Mouse (Mus musculus) macrophage (primary cell): Measurements from ENCODE around the gene Mknk2. TPM values are rescaled to one million over a fixed set of nuclear protein-coding genes. Genes with fewer than 3 reads are reported as not detected.

Source experiments
- H3K27ac ChIP-seq: fragments of 350-480 bp; formaldehyde crosslinking; 2 replicates; pipeline ENCODE4 v1.9.0; 2021
- H3K36me3 ChIP-seq: fragments of 350-480 bp; formaldehyde crosslinking; 2 replicates; pipeline ENCODE4 v1.9.0; 2021; ENCODE audit errors: inconsistent target
- H3K4me3 ChIP-seq: fragments of 350-480 bp; formaldehyde crosslinking; 2 replicates; pipeline ENCODE4 v1.9.0; 2021; ENCODE audit errors: inconsistent target
- H3K79me2 ChIP-seq: fragments of 350-480 bp; formaldehyde crosslinking; 2 replicates; pipeline ENCODE4 v1.9.0; 2021; ENCODE audit errors: inconsistent target
- WGBS: methylation state at CpG from one replicate; pipeline ENCODE4 v1.1.7; 2026; ENCODE audit warnings: inconsistent platforms; ENCODE audit not compliant: missing documents; 5-methylcytosine and 5-hydroxymethylcytosine counted together
- polyA plus RNA-seq: library from polyadenylated mRNA; stranded (reverse); fragments of 250-400 nt; gene quantifications from 3 replicates; pipeline ENCODE4 v1.2.4, GENCODE M21; 2018; ENCODE audit warnings: inconsistent platforms

Gene Mknk2
- polyA plus RNA-seq, 1 experiment from 2014 or later, result 82.8 TPM

GRCm38 (mm10) chr10:80696502-80697392, 18.8 kb upstream of the Mknk2 start:
- no peak overlapping the region for H3K4me3 ChIP-seq
- H3K27ac ChIP-seq, result peak overlapping the region; percentile 98
- 23% methylated on average over 8 of the region's 12 CpGs for WGBS
- H3K79me2 ChIP-seq, result peaks cover 74% of the 10 kb centered on the region
- no peaks in the 10 kb centered on the region for H3K36me3 ChIP-seq

- Histone ChIP-seq H3K4me3 (no peak overlapping the region), H3K36me3 (peaks cover under 1% of the 10 kb centered on the region; the same call in 1 of the 2 replicates), H3K27ac (peak overlapping the region; percentile 98), H3K79me2 (peaks cover 75% of the 10 kb centered on the region)
- WGBS, result 6% methylated on average over 10 of the region's 10 CpGs
Observed at GRCm38 (mm10) chr10:80695801-80696501, 18.0 kb upstream of the Mknk2 start.

- peaks cover 8% of the 10 kb centered on the region; the same call in 1 of the 2 replicates for H3K36me3 ChIP-seq
- 0% methylated on average over 2 of the region's 2 CpGs for WGBS
- peaks cover 75% of the 10 kb centered on the region for H3K79me2 ChIP-seq
- peak overlapping the region; percentile 98 for H3K27ac ChIP-seq
- no peak overlapping the region for H3K4me3 ChIP-seq
Observed at GRCm38 (mm10) chr10:80695186-80695585, 17.3 kb upstream of the Mknk2 start.

GRCm38 (mm10) chr10:80694159-80694938, 16.4 kb upstream of the Mknk2 start:
- WGBS, result 79% methylated on average over 12 of the region's 13 CpGs
- Histone ChIP-seq H3K4me3 (no peak overlapping the region), H3K79me2 (peaks cover 75% of the 10 kb centered on the region), H3K36me3 (peaks cover 16% of the 10 kb centered on the region), H3K27ac (peak overlapping the region; percentile 98)

- Histone ChIP-seq H3K36me3 (peaks cover 24% of the 10 kb centered on the region), H3K4me3 (no peak overlapping the region), H3K27ac (peak overlapping the region; percentile 98), H3K79me2 (peaks cover 71% of the 10 kb centered on the region)
- WGBS, result 52% methylated on average over 12 of the region's 12 CpGs
Observed at GRCm38 (mm10) chr10:80693401-80694045, 15.6 kb upstream of the Mknk2 start.

- Histone ChIP-seq H3K4me3 (0 out of 2 replicates have a peak overlapping the region, but pooled peaks have one; percentile 1), H3K36me3 (peaks cover 27% of the 10 kb centered on the region)
- 5% methylated on average over 14 of the region's 14 CpGs for WGBS
Observed at GRCm38 (mm10) chr10:80692249-80693165, 14.6 kb upstream of the Mknk2 start.

GRCm38 (mm10) chr10:80687850-80688249, 9.9 kb upstream of the Mknk2 start:
- no peak overlapping the region for H3K27ac ChIP-seq
- peaks cover 54% of the 10 kb centered on the region for H3K36me3 ChIP-seq
- H3K4me3 ChIP-seq, result no peak overlapping the region
- WGBS, result 41% methylated on average over 4 of the region's 5 CpGs
- peaks cover 41% of the 10 kb centered on the region for H3K79me2 ChIP-seq

More at GRCm38 (mm10) chr10:80692249-80693165, 14.6 kb upstream of the Mknk2 start:
- Histone ChIP-seq H3K79me2 (peaks cover 61% of the 10 kb centered on the region), H3K27ac (peak overlapping the region; percentile 98)

GRCm38 (mm10) chr10:80686617-80687016, 8.7 kb upstream of the Mknk2 start:
- Histone ChIP-seq H3K27ac (no peak overlapping the region), H3K79me2 (peaks cover 37% of the 10 kb centered on the region), H3K4me3 (no peak overlapping the region), H3K36me3 (peaks cover 54% of the 10 kb centered on the region)
- whole genome bisulfite sequencing, result 88% methylated on average over 3 of the region's 3 CpGs

GRCm38 (mm10) chr10:80684984-80685383, 7.1 kb upstream of the Mknk2 start:
- whole genome bisulfite sequencing, result 90% methylated on average over 4 of the region's 4 CpGs
- no peak overlapping the region for H3K27ac ChIP-seq
- H3K36me3 ChIP-seq, result peaks cover 44% of the 10 kb centered on the region
- H3K79me2 ChIP-seq, result peaks cover 20% of the 10 kb centered on the region; the same call in 1 of the 2 replicates
- no peak overlapping the region for H3K4me3 ChIP-seq

GRCm38 (mm10) chr10:80684214-80684613, 6.3 kb upstream of the Mknk2 start:
- H3K4me3 ChIP-seq, result no peak overlapping the region
- peaks cover 13% of the 10 kb centered on the region; the same call in 1 of the 2 replicates for H3K79me2 ChIP-seq
- H3K36me3 ChIP-seq, result peaks cover 36% of the 10 kb centered on the region
- no peak overlapping the region for H3K27ac ChIP-seq
- 60% methylated on average over 6 of the region's 6 CpGs for WGBS

GRCm38 (mm10) chr10:80683647-80684046, 5.7 kb upstream of the Mknk2 start:
- 71% methylated on average over 1 of the region's 1 CpGs for WGBS
- peaks cover 30% of the 10 kb centered on the region for H3K36me3 ChIP-seq
- peaks cover 10% of the 10 kb centered on the region; the same call in 1 of the 2 replicates for H3K79me2 ChIP-seq
- H3K27ac ChIP-seq, result no peak overlapping the region
- no peak overlapping the region for H3K4me3 ChIP-seq

- Histone ChIP-seq H3K4me3 (no peak overlapping the region), H3K36me3 (peaks cover 23% of the 10 kb centered on the region), H3K79me2 (peaks cover 5% of the 10 kb centered on the region; the same call in 1 of the 2 replicates), H3K27ac (no peak overlapping the region)
- WGBS, result 81% methylated on average over 6 of the region's 6 CpGs
Observed at GRCm38 (mm10) chr10:80682003-80682402, 4.1 kb upstream of the Mknk2 start.

- peaks cover 5% of the 10 kb centered on the region for H3K79me2 ChIP-seq
- H3K36me3 ChIP-seq, result peaks cover 5% of the 10 kb centered on the region
- WGBS, result 68% methylated on average over 2 of the region's 2 CpGs
- H3K4me3 ChIP-seq, result no peak overlapping the region
- peak overlapping the region; percentile 100 for H3K27ac ChIP-seq
Observed at GRCm38 (mm10) chr10:80680260-80680696, 2.4 kb upstream of the Mknk2 start.
